Mouse (Mus musculus): Measurements from ENCODE around the gene Hhipl2.

DNA sequence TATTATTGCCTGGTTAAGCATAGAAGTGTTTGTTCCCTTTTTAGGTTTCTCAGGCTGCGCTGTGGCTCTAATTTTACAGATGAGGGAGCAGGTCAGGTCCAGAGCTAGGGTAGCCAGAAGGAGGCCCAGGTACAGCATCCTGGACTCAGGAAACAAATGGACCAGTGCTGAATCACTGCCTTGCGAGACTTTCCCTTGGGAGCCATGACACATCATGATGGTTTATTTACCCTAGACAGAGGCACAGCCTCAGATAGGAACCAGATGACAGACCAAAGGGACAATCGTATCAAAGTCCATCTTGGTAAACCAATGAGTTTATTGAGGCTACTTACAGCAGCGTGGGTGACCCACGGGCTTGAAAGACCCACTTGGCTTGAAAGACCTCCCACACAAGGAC lies 36.2 kb upstream of the Hhipl2 start:
- TF ChIP-seq POLR2A (IDR thresholded peaks at IDR 0.05; ENCODE audit: low read depth, low read length) = no peak
- no peak for TF ChIP-seq CTCF (IDR thresholded peaks at IDR 0.05; ENCODE audit: extremely low read depth, insufficient read depth, insufficient read length, insufficient replicate concordance)
